17 mouse cellular contexts compared by ENCODE assay signal in the genomic region with DNA sequence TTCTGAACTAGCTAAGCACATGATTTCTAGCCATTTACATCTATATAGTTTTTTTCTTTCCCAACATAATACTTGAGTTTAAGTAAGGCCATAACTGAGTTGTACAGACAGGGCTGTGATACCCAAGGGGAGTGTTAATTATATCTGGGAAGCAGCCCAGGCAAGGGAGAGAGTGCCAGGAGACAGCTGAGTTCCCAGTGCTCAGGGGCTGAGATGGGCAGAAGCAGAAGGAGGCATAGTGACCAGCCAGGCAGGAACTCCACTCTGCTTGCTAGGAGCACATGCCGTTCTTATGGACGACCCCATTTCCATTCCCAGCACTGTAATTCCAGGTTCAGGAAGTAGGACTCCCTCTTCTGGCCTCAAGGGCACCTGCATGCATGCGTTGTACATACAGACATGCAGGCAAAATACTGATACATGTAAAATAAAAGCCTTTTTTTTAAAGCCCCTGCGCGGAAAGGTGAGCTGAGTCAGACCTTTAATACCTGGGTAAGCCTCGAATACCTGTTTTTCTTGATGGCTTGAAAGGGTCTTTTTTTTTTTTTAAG. TPM values are rescaled to one million over a fixed set of nuclear protein-coding genes. Genes with fewer than 3 reads are reported as not detected.
DNase-seq lines count a peak whose midpoint lies in the region; ATAC-seq and TF ChIP-seq lines count a peak whose summit lies in the region.
"Had no signal": no experiment of that assay in that cellular context is flagged by ENCODE, and none has a peak within 500 bp of the region (broad histone marks: within the 10 kb centered on the region; RNA-seq: fewer than 3 reads in every experiment).

No protein-coding gene starts in this region.

- peaks cover 61% of the 10 kb centered on the region for H3K36me3 ChIP-seq in kidney, postnatal 0 days (ENCODE audit: insufficient read depth, low read length)
- H3K36me3 ChIP-seq in E14TG2a.4 (ENCODE audit: insufficient read depth, low read length), result peaks cover 96% of the 10 kb centered on the region
- H3K36me3 ChIP-seq in neural tube, embryonic 15.5 days, result peaks cover 69% of the 10 kb centered on the region
- H3K36me3 ChIP-seq in hindbrain, embryonic 13.5 days, result peaks cover 81% of the 10 kb centered on the region

- TF ChIP-seq CTCF in kidney, postnatal 0 days (IDR thresholded peaks at IDR 0.05; ENCODE audit: low read depth), result peak; percentile 26; the same call in 1 of the 2 replicates
- TF ChIP-seq CTCF in E14TG2a.4 (conservative IDR thresholded peaks at IDR 0.05; ENCODE audit: low read length), result peak; percentile 35
- peak; percentile 50 for TF ChIP-seq CTCF in gastrocnemius, adult 2 months (IDR thresholded peaks at IDR 0.05)

- DNase-seq in cerebellum, postnatal 14 days, result peak; percentile 51 to 57
- no peak for DNase-seq in cerebellum, adult 11-12 months
- no peak for DNase-seq in kidney, postnatal 0 days (ENCODE audit: low spot score)
- no peak for DNase-seq in kidney, postnatal 36 days
- DNase-seq in gastrocnemius, adult 2 months, result peak; percentile 84
- DNase-seq: cerebellum, adult 9-11 months; heart, adult 18-20 months; heart, postnatal 14 days; kidney, postnatal 14 days; lung, adult 2 months; midbrain, embryonic 14.5 days had no signal

- H3K4me3 ChIP-seq in kidney, postnatal 0 days (replicated peaks; ENCODE audit: low read depth, low read length), result no peak overlapping the region
- H3K4me3 ChIP-seq in E14TG2a.4 (replicated peaks; ENCODE audit: low read length), result no peak overlapping the region
- no peak overlapping the region for H3K4me3 ChIP-seq in gastrocnemius, adult 2 months
- H3K4me3 ChIP-seq in neural tube, embryonic 15.5 days (replicated peaks), result no peak overlapping the region
- no peak overlapping the region for H3K4me3 ChIP-seq in hindbrain, embryonic 13.5 days
- H3K4me3 ChIP-seq: embryonic facial prominence, embryonic 10.5 days; erythroblast, embryonic 14.5 days had no signal

- H3K27ac ChIP-seq in kidney, postnatal 0 days, result no peak overlapping the region
- H3K27ac ChIP-seq in gastrocnemius, adult 2 months, result peak overlapping the region; percentile 76
- H3K27ac ChIP-seq in neural tube, embryonic 15.5 days (replicated peaks), result no peak overlapping the region
- H3K27ac ChIP-seq in hindbrain, embryonic 13.5 days, result no peak overlapping the region
- H3K27ac ChIP-seq: embryonic facial prominence, embryonic 10.5 days; macrophage had no signal

- WGBS in kidney, postnatal 0 days, result 93% methylated on average over 6 of the region's 6 CpGs
- WGBS in neural tube, embryonic 15.5 days, result 92% methylated on average over 6 of the region's 6 CpGs
- 92% methylated on average over 6 of the region's 6 CpGs for WGBS in hindbrain, embryonic 13.5 days

- no peaks in the 10 kb centered on the region for H3K4me1 ChIP-seq in kidney, postnatal 0 days (replicated peaks; ENCODE audit: insufficient read depth, low read length)
- peaks cover 26% of the 10 kb centered on the region for H3K4me1 ChIP-seq in E14TG2a.4 (replicated peaks; ENCODE audit: low read depth, low read length)
- H3K4me1 ChIP-seq in neural tube, embryonic 15.5 days, result no peaks in the 10 kb centered on the region
- no peaks in the 10 kb centered on the region; the same call in 1 of the 2 replicates for H3K4me1 ChIP-seq in hindbrain, embryonic 13.5 days (replicated peaks)
- H3K4me1 ChIP-seq: embryonic facial prominence, embryonic 10.5 days had no signal

- intact Hi-C loops in gastrocnemius, adult 2 months (cut with DNase I), result no loop called here

- no peaks in the 10 kb centered on the region for H3K27me3 ChIP-seq in kidney, postnatal 0 days (ENCODE audit: insufficient read depth, low read length)
- no peaks in the 10 kb centered on the region for H3K27me3 ChIP-seq in E14TG2a.4 (ENCODE audit: insufficient read depth, low read length)
- H3K27me3 ChIP-seq in neural tube, embryonic 15.5 days (replicated peaks), result no peaks in the 10 kb centered on the region
- no peaks in the 10 kb centered on the region for H3K27me3 ChIP-seq in hindbrain, embryonic 13.5 days

- ATAC-seq in kidney, postnatal 0 days (replicated peaks; ENCODE audit: low FRiP score, low read depth), result no peak
- no peak for ATAC-seq in neural tube, embryonic 15.5 days (ENCODE audit: low FRiP score)
- ATAC-seq in hindbrain, embryonic 13.5 days (ENCODE audit: low FRiP score), result no peak

- no peaks in the 10 kb centered on the region for H3K9me3 ChIP-seq in kidney, postnatal 0 days (replicated peaks; ENCODE audit: low read length)
- no peaks in the 10 kb centered on the region for H3K9me3 ChIP-seq in E14TG2a.4 (ENCODE audit: low read length)
- no peaks in the 10 kb centered on the region for H3K9me3 ChIP-seq in neural tube, embryonic 15.5 days (replicated peaks)
- no peaks in the 10 kb centered on the region for H3K9me3 ChIP-seq in hindbrain, embryonic 13.5 days
- H3K9me3 ChIP-seq: embryonic facial prominence, embryonic 10.5 days had no signal

- H3K4me2 ChIP-seq in kidney, postnatal 0 days (ENCODE audit: low read length), result no peak overlapping the region
- no peak overlapping the region for H3K4me2 ChIP-seq in neural tube, embryonic 15.5 days
- H3K4me2 ChIP-seq in hindbrain, embryonic 13.5 days, result no peak overlapping the region

- H3K9ac ChIP-seq in kidney, postnatal 0 days (ENCODE audit: low read depth, low read length), result no peak overlapping the region
- no peak overlapping the region for H3K9ac ChIP-seq in neural tube, embryonic 15.5 days (replicated peaks)
- H3K9ac ChIP-seq in hindbrain, embryonic 13.5 days, result no peak overlapping the region

RNA-seq across cellular contexts. Expression of a gene that starts 8.2 kb away (rescaled TPM):
- 2.8 and 3.3 TPM in 2 replicates for polyA plus RNA-seq in kidney, postnatal 0 days (2015; fragmentation: Nextera tagmentation; extraction: Ambion mirVana)
- 100 to 1,000 TPM in 1 of 2 experiments, 10 to 100 TPM in 1; 92.4 to 148 TPM for total RNA-seq in gastrocnemius, adult 2 months (2021)
- 2.4 and 2.7 TPM in 2 replicates for polyA plus RNA-seq in neural tube, embryonic 15.5 days (2015; fragmentation: Nextera tagmentation; extraction: Ambion mirVana)
- polyA plus RNA-seq in hindbrain, embryonic 13.5 days (2015; fragmentation: Nextera tagmentation; extraction: Ambion mirVana), result 3.8 and 4.0 TPM in 2 replicates

RNA-seq across cellular contexts. Expression of a gene that starts 8.5 kb away (rescaled TPM):
- polyA plus RNA-seq in kidney, postnatal 0 days (2015; fragmentation: Nextera tagmentation; extraction: Ambion mirVana), result 74.3 and 80.6 TPM in 2 replicates
- 100 to 1,000 TPM; 100 to 106 TPM for total RNA-seq in gastrocnemius, adult 2 months (2021)
- polyA plus RNA-seq in neural tube, embryonic 15.5 days (2015; fragmentation: Nextera tagmentation; extraction: Ambion mirVana), result 97.5 and 98.3 TPM in 2 replicates
- polyA plus RNA-seq in hindbrain, embryonic 13.5 days (2015; fragmentation: Nextera tagmentation; extraction: Ambion mirVana), result 99.7 and 102 TPM in 2 replicates

Comparison
In these comparisons a context has a peak if more than half of its experiments do, and no peak if none do; other contexts are left out.
1. DNase-seq: peak in cerebellum, postnatal 14 days (2 of 2) and gastrocnemius, adult 2 months (single experiment); none in cerebellum, adult 11-12 months (single experiment), kidney, postnatal 0 days (single experiment) and kidney, postnatal 36 days (0 of 2).
2. Peak in every context shown above with its lines, with median percentiles within 50 percentile points of each other: CTCF ChIP-seq.